Mouse (Mus musculus) hindbrain, embryonic 13.5 days (tissue): ENCODE measurements around the gene Thsd4. TPM values are rescaled to one million over a fixed set of nuclear protein-coding genes. Genes with fewer than 3 reads are reported as not detected.
A peak's percentile ranks its signal among the peaks of the same experiment; 100 is the strongest.

ENCODE experiments used
- ATAC-seq: fragments of 200-750 bp; cut with Nextera tagmentation; 2 replicates; pipeline ENCODE4 v1.8.0; 2017; ENCODE audit warnings: moderate TSS enrichment; ENCODE audit not compliant: low FRiP score
- H3K27ac ChIP-seq: fragments of 300-500 bp; sonication (generic); 2 replicates; pipeline ENCODE4 v1.5.1; 2015; ENCODE audit warnings: inconsistent platforms, mild to moderate bottlenecking, moderate library complexity
- H3K27me3 ChIP-seq: fragments of 300-500 bp; sonication (generic); 2 replicates; pipeline ENCODE4 v1.6.1; 2015; ENCODE audit warnings: mild to moderate bottlenecking, inconsistent platforms
- H3K36me3 ChIP-seq: fragments of 300-500 bp; sonication (generic); 2 replicates; pipeline ENCODE4 v1.6.1; 2015; ENCODE audit warnings: mild to moderate bottlenecking, inconsistent platforms
- H3K4me1 ChIP-seq: fragments of 300-500 bp; sonication (generic); replicated peaks from 2 replicates; pipeline ENCODE4 v1.6.1; 2015; ENCODE audit warnings: inconsistent platforms
- H3K4me2 ChIP-seq: fragments of 300-500 bp; sonication (generic); 2 replicates; pipeline ENCODE4 v1.6.1; 2015; ENCODE audit warnings: inconsistent platforms, mild to moderate bottlenecking, moderate library complexity
- H3K4me3 ChIP-seq: fragments of 300-500 bp; sonication (generic); 2 replicates; pipeline ENCODE4 v1.5.1; 2015; ENCODE audit warnings: mild to moderate bottlenecking, inconsistent platforms
- H3K9ac ChIP-seq: fragments of 300-500 bp; sonication (generic); 2 replicates; pipeline ENCODE4 v1.6.1; 2015; ENCODE audit warnings: mild to moderate bottlenecking, inconsistent platforms
- H3K9me3 ChIP-seq: fragments of 300-500 bp; sonication (generic); 2 replicates; pipeline ENCODE4 v1.6.1; 2016; ENCODE audit warnings: inconsistent platforms
- WGBS: fragments of 180-500 bp; shearing (Covaris S2); methylation state at CpG from one replicate; pipeline ENCODE4 v1.1.7; 2015; 5-methylcytosine and 5-hydroxymethylcytosine counted together
- polyA plus RNA-seq: library from polyadenylated mRNA; unstranded; fragments of >200 nt; fragmentation: Nextera tagmentation; extraction: Ambion mirVana; gene quantifications from 2 replicates; pipeline ENCODE4 v1.2.1, GENCODE M21; 2015

Gene Thsd4
- polyA plus RNA-seq, 1 experiment from 2014 or later = 6.2 TPM

DNA sequence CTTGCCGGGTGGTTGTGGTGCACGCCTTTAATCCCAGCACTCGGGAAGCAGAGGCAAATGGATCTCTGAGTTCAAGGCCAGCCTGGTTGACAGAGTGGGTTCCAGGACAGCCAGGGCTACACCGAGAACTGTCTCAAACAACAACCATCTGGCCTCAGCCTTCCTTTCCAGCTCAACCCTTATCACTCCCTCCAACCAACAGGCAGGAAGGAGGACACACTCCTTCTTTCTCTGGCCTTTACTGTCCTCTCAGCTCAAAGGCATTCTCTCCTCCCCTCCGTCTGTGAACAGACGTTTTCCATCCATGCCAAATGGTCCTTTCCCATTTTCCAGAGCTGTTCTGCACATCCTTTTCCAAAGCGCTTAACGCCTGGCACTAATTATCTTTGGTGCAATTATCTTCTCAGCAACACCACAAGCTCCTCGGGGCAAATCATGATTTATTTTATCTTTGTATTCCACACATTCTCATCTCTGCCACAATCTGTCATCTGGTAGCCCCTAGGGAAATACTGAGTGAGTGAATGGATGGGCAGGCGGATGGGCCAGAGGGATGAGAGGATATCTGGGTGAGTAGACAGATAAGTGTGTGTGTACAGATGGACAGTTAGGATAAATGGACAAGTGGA, 80.5 kb downstream of the Thsd4 start:
- ATAC-seq = no peak
- Histone ChIP-seq H3K4me2 (no peak overlapping the region), H3K4me3 (no peak overlapping the region), H3K27me3 (no peaks in the 10 kb centered on the region), H3K27ac (peak overlapping the region; percentile 30; the same call in 1 of the 2 replicates), H3K4me1 (peaks cover 15% of the 10 kb centered on the region; the same call in 1 of the 2 replicates), H3K9ac (no peak overlapping the region), H3K36me3 (no peaks in the 10 kb centered on the region), H3K9me3 (no peaks in the 10 kb centered on the region)
- 51% methylated on average over 10 of the region's 10 CpGs for WGBS

DNA sequence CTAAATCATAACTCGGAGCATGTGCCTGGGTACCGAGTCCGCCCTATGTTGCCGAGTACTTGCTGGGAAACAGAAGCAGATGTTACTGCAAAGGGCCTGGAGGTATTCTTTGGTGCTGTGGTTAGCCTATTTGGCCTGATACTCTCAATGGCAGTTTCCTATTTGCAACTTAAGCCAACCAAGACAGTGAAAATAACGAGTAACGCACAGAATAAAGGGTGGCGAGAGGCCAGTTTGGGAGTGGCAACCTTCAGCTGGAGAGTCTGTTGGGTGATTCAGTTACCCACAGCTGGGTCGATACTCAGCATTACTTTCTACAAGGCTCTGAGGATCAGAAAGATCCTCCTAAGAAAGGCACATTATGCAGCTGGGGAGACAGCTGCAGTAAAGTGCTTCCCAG, 81.3 kb downstream of the Thsd4 start:
- H3K27me3 ChIP-seq = no peaks in the 10 kb centered on the region
- no peak overlapping the region for H3K27ac ChIP-seq
- H3K9ac ChIP-seq = no peak overlapping the region
- no peak overlapping the region for H3K4me3 ChIP-seq
- 92% methylated on average over 8 of the region's 8 CpGs for WGBS
- H3K9me3 ChIP-seq = no peaks in the 10 kb centered on the region
- ATAC-seq = no peak
- no peaks in the 10 kb centered on the region for H3K36me3 ChIP-seq
- H3K4me2 ChIP-seq = no peak overlapping the region
- peaks cover 12% of the 10 kb centered on the region; the same call in 1 of the 2 replicates for H3K4me1 ChIP-seq

DNA sequence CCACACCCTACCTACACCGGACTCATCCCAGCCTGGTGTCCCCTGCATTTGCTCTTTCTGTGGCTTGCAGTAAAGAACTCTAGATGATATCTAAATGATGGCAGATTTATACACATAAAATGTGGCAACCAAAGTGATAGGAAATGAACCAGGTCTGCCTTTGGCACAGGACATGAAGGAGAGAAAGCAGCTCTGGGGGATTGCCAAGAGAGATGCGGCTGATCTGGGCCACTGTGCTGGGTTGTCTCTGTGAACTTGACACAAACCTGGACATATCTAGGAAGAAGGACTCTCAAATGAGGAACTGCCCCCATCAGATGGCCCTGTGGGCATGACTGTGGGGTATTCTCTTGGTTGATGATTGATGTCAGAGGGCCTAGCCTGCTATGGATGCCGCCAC, 85.6 kb downstream of the Thsd4 start:
- WGBS = 88% methylated on average over 3 of the region's 3 CpGs
- no peak overlapping the region for H3K27ac ChIP-seq
- H3K4me2 ChIP-seq = no peak overlapping the region
- H3K4me1 ChIP-seq = peaks cover 16% of the 10 kb centered on the region
- H3K4me3 ChIP-seq = no peak overlapping the region
- 0 out of 2 replicates have a peak, but pooled peaks cover 3% of the 10 kb centered on the region for H3K27me3 ChIP-seq
- H3K36me3 ChIP-seq = no peaks in the 10 kb centered on the region
- no peaks in the 10 kb centered on the region for H3K9me3 ChIP-seq
- no peak for ATAC-seq
- no peak overlapping the region for H3K9ac ChIP-seq

DNA sequence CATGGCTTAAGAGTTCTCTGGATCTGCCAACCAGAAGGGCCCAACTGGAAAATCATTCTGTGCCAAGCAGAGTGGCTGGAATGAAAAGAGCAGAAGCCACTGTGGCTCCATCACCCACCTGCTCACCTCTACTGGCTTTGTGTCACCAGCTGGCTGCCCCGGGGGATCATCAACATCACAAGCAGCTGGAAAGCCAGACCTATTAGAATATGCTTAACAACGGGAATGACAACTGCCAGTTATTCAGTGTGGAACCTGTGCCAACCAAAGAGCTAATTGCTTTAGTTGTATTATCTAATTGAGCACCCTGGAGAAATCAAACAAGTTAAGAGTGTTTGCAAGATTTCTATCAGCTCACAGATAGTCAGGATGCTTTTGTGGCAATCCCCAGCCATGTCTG, 87.8 kb downstream of the Thsd4 start:
- Histone ChIP-seq H3K27me3 (0 out of 2 replicates have a peak, but pooled peaks cover 3% of the 10 kb centered on the region), H3K36me3 (no peaks in the 10 kb centered on the region), H3K4me3 (no peak overlapping the region), H3K9me3 (no peaks in the 10 kb centered on the region), H3K27ac (no peak overlapping the region), H3K4me2 (no peak overlapping the region), H3K9ac (no peak overlapping the region), H3K4me1 (peaks cover 13% of the 10 kb centered on the region)
- no peak for ATAC-seq
- 29% methylated on average over 2 of the region's 2 CpGs for WGBS

DNA sequence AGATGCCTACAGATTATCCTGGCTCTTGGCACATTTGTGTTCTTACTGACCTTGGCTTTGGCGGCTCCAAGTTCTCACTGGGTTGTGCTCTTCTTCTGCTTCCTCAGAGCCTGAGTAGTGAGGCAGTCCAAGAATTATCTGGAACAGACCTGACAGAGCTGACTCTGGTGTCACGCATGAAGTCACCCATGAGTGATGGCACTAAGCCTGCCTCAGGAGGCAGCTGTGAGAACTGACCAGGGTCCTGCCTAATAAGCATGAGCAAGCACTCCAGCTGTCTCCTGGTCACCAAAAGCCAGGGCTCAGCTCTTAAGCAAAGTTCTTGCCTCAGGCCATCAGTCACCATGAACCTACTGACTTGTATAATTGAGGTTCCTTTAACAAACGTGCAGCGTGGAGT, 89.9 kb downstream of the Thsd4 start:
- WGBS = 88% methylated on average over 4 of the region's 4 CpGs
- no peak for ATAC-seq
- Histone ChIP-seq H3K9ac (no peak overlapping the region), H3K4me3 (no peak overlapping the region), H3K36me3 (no peaks in the 10 kb centered on the region), H3K27ac (no peak overlapping the region), H3K9me3 (no peaks in the 10 kb centered on the region), H3K27me3 (0 out of 2 replicates have a peak, but pooled peaks cover 3% of the 10 kb centered on the region), H3K4me2 (no peak overlapping the region), H3K4me1 (peaks cover 13% of the 10 kb centered on the region)

DNA sequence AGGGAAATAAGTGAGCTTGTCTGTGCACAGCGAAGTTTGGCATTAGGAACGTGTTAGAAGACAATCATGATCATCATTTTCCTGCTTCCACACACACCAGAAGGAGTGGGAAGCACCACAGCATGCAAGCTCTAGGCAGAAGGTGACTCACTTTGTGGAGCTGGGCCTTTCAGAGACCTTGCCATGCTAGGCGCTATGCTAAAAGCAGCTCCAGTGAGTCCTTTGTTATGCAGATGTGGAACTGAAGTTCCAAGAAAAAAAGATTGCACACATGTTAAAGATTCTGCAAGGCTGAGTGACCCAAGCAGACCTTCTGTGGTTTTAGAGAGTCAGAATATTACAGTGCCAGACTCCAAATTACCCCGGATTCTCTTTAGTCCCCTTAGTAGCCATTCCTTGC, 91.8 kb downstream of the Thsd4 start:
- Histone ChIP-seq H3K36me3 (no peaks in the 10 kb centered on the region), H3K9ac (no peak overlapping the region), H3K27me3 (0 out of 2 replicates have a peak, but pooled peaks cover 3% of the 10 kb centered on the region), H3K4me2 (no peak overlapping the region), H3K27ac (no peak overlapping the region), H3K9me3 (no peaks in the 10 kb centered on the region), H3K4me3 (no peak overlapping the region), H3K4me1 (peaks cover 13% of the 10 kb centered on the region)
- 53% methylated on average over 4 of the region's 4 CpGs for WGBS
- ATAC-seq = no peak

DNA sequence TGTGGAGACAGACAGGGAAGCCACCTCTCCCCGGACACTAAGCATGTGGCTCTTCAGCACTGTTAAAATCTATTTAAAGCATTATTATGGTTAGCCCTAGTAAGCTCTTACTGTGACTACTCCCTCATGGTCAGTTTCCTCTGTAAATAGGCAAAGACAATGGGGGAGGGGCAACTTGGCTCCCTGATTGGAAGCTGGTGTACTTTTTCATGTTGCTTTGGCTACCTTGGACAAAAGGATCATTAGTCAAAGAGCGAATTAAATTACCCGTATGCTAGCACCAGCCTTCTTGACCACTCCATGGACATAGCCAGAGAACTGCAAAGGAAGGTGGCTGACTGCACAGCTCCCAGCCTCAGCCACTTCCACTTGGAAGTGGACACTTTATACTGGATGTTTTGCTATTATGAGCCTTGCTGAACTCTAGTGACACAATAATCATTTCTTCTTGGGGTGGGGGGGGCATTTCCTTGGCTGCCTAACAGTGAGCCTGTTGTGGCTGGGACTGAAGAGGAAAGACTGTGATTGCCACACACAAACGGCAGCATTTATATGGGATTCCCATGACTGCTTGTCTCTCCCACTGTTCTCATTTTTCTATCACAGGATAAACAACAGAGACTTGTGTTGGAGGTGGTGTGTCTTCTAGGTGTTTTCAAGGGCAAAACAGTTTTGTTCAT, 107.6 kb downstream of the Thsd4 start:
- Histone ChIP-seq H3K27ac (no peak overlapping the region), H3K4me1 (peaks cover 14% of the 10 kb centered on the region), H3K4me3 (no peak overlapping the region), H3K36me3 (no peaks in the 10 kb centered on the region), H3K9ac (no peak overlapping the region), H3K27me3 (no peaks in the 10 kb centered on the region), H3K9me3 (no peaks in the 10 kb centered on the region), H3K4me2 (no peak overlapping the region)
- ATAC-seq = no peak
- 22% methylated on average over 4 of the region's 4 CpGs for WGBS

DNA sequence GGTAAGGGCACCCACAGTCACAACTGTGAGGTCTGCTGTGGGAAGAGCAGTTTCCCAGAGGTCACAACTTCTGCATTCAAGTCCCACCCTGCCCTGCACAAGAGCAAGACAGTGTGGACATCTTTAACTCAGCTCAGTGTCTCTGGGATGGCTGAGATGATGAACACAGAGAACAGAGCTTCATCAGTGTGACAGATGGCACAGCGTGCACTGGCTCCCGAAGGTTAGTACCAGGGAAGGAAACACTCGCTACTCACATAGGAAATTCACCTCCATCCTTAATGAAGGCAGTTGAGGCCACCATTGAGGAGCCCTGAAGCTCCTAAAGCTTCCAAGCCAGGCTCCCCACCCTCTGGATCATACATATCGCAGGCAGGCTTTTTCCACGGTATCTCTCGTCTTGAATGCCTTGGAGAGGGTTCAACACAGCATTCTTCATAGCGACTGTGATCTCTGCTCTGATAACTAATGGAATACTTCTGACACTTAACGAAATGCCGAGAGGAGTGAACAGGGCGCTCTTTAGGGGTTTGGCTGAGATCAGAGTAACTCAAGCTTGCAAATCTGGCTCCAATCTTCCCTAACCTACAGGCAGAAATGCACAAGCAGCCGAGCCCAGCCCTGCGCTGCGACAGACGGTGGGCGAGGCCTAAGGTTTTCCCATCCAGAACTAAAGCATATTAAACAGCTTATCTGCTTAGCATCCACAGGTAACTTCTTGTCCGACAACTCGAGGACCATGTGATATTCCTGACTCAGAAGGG, 110.8 kb downstream of the Thsd4 start:
- no peak overlapping the region for H3K4me3 ChIP-seq
- no peak for ATAC-seq
- H3K9me3 ChIP-seq = no peaks in the 10 kb centered on the region
- no peaks in the 10 kb centered on the region for H3K27me3 ChIP-seq
- H3K27ac ChIP-seq = no peak overlapping the region
- H3K4me1 ChIP-seq = peaks cover 21% of the 10 kb centered on the region
- no peaks in the 10 kb centered on the region for H3K36me3 ChIP-seq
- no peak overlapping the region for H3K4me2 ChIP-seq
- H3K9ac ChIP-seq = no peak overlapping the region
- WGBS = 77% methylated on average over 17 of the region's 17 CpGs

DNA sequence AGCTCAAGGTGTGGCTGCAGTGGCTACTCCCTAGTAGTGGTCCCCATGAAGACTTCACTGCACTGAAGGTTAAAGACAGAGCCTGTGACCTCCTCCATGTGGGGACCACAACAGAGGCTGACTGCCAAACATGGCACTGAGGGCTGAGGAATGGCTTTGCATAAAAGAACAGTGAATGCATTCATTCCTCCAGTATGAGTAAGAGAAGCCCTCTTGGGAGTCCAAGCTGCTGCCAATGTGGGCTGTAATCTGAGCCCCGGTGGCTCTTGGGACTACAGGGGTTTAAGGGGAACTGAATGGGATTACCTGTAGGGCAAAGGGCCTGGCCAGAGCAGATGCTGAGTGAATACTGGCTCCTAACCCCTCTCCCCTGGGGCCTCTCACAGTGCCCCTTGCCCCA, 114.5 kb downstream of the Thsd4 start:
- peaks cover 14% of the 10 kb centered on the region for H3K4me1 ChIP-seq
- no peaks in the 10 kb centered on the region for H3K36me3 ChIP-seq
- H3K9ac ChIP-seq = no peak overlapping the region
- ATAC-seq = no peak
- no peak overlapping the region for H3K4me2 ChIP-seq
- no peak overlapping the region for H3K27ac ChIP-seq
- no peaks in the 10 kb centered on the region for H3K27me3 ChIP-seq
- no peak overlapping the region for H3K4me3 ChIP-seq
- 39% methylated on average over 1 of the region's 1 CpGs for WGBS
- no peaks in the 10 kb centered on the region for H3K9me3 ChIP-seq

DNA sequence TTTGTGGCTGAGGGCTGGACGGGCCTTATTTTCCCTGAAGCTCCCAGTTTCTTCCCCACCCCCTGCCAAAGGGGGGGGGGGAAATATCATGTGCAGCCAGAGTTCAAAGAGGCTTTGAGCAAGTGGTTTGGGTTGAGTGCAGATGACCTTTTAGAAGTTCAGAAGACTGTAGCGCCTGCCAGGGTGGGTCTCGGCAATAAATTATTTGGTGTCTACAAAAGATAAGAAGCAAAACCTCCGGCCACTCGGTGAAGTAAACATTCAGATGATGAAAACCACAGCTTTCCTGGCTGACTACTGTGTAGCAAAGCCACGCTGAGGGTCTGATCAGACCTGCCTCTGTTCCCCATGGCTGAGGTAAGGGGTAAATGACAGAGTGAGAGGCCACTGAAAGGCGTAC, 116.1 kb downstream of the Thsd4 start:
- ATAC-seq = no peak
- Histone ChIP-seq H3K36me3 (no peaks in the 10 kb centered on the region), H3K27me3 (no peaks in the 10 kb centered on the region), H3K4me3 (no peak overlapping the region), H3K4me1 (peaks cover 10% of the 10 kb centered on the region), H3K27ac (no peak overlapping the region), H3K9me3 (no peaks in the 10 kb centered on the region), H3K4me2 (no peak overlapping the region), H3K9ac (no peak overlapping the region)
- 66% methylated on average over 7 of the region's 7 CpGs for WGBS

DNA sequence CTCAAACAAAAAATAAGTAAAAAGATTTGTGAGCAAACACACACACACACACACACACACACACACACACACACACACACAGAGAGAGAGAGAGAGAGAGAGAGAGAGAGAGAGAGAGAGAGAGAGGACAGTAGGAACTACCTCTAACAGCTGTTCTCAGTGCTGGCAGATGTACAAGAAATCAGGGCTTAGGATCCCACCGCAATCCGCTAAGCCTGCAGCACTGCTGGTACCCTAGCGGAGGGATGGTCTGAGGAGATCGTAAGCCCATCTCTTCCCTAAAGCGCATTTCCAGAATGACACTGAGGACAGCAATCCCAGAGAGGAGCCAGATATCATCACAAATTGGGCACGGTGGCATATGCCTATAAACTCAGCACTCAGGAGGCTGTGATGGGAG, 119.2 kb downstream of the Thsd4 start:
- Histone ChIP-seq H3K4me1 (peaks cover 13% of the 10 kb centered on the region), H3K27me3 (no peaks in the 10 kb centered on the region), H3K9me3 (no peaks in the 10 kb centered on the region), H3K4me2 (no peak overlapping the region), H3K4me3 (no peak overlapping the region), H3K9ac (no peak overlapping the region), H3K36me3 (no peaks in the 10 kb centered on the region), H3K27ac (no peak overlapping the region)
- no peak for ATAC-seq
- WGBS = 90% methylated on average over 6 of the region's 6 CpGs

DNA sequence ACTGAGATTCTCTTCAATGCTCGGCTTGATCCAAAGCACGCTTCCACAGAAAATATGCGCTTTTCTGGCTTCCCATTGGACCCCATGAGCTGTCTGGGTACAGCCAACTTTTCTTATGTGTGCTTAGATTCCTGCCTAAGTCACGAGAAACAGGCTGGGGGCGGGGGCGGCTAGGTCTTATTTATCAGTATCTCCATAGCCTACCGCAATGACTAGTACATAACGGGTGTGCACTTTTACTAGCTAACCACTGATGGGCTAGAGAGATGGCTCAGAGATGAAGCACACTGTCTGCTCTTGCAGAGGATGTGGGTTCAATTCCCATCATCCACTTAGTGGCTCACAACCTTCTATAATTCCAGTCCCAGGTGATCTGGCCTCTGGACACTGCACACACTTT, 121.8 kb downstream of the Thsd4 start:
- ATAC-seq = no peak
- Histone ChIP-seq H3K4me1 (peaks cover 19% of the 10 kb centered on the region), H3K36me3 (no peaks in the 10 kb centered on the region), H3K27me3 (no peaks in the 10 kb centered on the region), H3K4me2 (no peak overlapping the region), H3K9ac (no peak overlapping the region), H3K4me3 (no peak overlapping the region), H3K27ac (no peak overlapping the region), H3K9me3 (no peaks in the 10 kb centered on the region)
- 93% methylated on average over 8 of the region's 8 CpGs for WGBS
